Mouse (Mus musculus): ENCODE measurements at regions not wholly inside any gene's neighbourhood (a gene's known extent, or its start where the extent isn't known, plus 50 kb on each side); places are given as distances from the start of the nearest gene placed in this dataset.
"Not testable (repeated sequence)": the region's sequence is repeated elsewhere in the genome, so short reads cannot be mapped to it uniquely, and the experiment has no call there.

- TF ChIP-seq CTCF (IDR thresholded peaks at IDR 0.05; ENCODE audit: control insufficient read depth, insufficient read depth, insufficient replicate concordance, low read depth, low read length) (no peak), POLR2A (IDR thresholded peaks at IDR 0.05; ENCODE audit: control insufficient read depth, low read depth, low read length) (no peak)
- Histone ChIP-seq H3K36me3 (ENCODE audit: control insufficient read depth, insufficient read depth, low read length) (no peaks in the 10 kb centered on the region), H3K27ac (ENCODE audit: control insufficient read depth, insufficient read depth, low read depth, low read length) (no peak overlapping the region), H3K27me3 (ENCODE audit: control insufficient read depth, insufficient read depth, low read length) (no peaks in the 10 kb centered on the region), H3K4me3 (ENCODE audit: control insufficient read depth, low read depth, low read length) (no peak overlapping the region), H3K4me1 (ENCODE audit: control insufficient read depth, insufficient read depth, low read length) (peaks cover 8% of the 10 kb centered on the region)
These were observed 197.4 kb downstream of the Prex1 start for GRCm38 (mm10) chr2:166516261-166516660.

- H3K4me1 ChIP-seq (ENCODE audit: control insufficient read depth, insufficient read depth, low read length) = peaks cover 9% of the 10 kb centered on the region
- no peaks in the 10 kb centered on the region for H3K27me3 ChIP-seq (ENCODE audit: control insufficient read depth, insufficient read depth, low read length)
- H3K27ac ChIP-seq (ENCODE audit: control insufficient read depth, insufficient read depth, low read depth, low read length) = no peak overlapping the region
- no peak for TF ChIP-seq POLR2A (IDR thresholded peaks at IDR 0.05; ENCODE audit: control insufficient read depth, low read depth, low read length)
- no peak for TF ChIP-seq CTCF (IDR thresholded peaks at IDR 0.05; ENCODE audit: control insufficient read depth, insufficient read depth, insufficient replicate concordance, low read depth, low read length)
- no peaks in the 10 kb centered on the region for H3K36me3 ChIP-seq (ENCODE audit: control insufficient read depth, insufficient read depth, low read length)
- no peak overlapping the region for H3K4me3 ChIP-seq (ENCODE audit: control insufficient read depth, low read depth, low read length)
These were observed 199.0 kb downstream of the Prex1 start for GRCm38 (mm10) chr2:166514664-166515063.

- Histone ChIP-seq H3K36me3 (ENCODE audit: control insufficient read depth, insufficient read depth, low read length) (no peaks in the 10 kb centered on the region), H3K4me3 (ENCODE audit: control insufficient read depth, low read depth, low read length) (peak overlapping the region; percentile 30; the same call in 1 of the 2 replicates), H3K4me1 (ENCODE audit: control insufficient read depth, insufficient read depth, low read length) (peaks cover 13% of the 10 kb centered on the region), H3K27ac (ENCODE audit: control insufficient read depth, insufficient read depth, low read depth, low read length) (no peak overlapping the region), H3K27me3 (ENCODE audit: control insufficient read depth, insufficient read depth, low read length) (no peaks in the 10 kb centered on the region)
- TF ChIP-seq POLR2A (IDR thresholded peaks at IDR 0.05; ENCODE audit: control insufficient read depth, low read depth, low read length) (no peak), CTCF (IDR thresholded peaks at IDR 0.05; ENCODE audit: control insufficient read depth, insufficient read depth, insufficient replicate concordance, low read depth, low read length) (peak; percentile 92)
These were observed 201.1 kb downstream of the Prex1 start for GRCm38 (mm10) chr2:166512488-166512887.

DNA sequence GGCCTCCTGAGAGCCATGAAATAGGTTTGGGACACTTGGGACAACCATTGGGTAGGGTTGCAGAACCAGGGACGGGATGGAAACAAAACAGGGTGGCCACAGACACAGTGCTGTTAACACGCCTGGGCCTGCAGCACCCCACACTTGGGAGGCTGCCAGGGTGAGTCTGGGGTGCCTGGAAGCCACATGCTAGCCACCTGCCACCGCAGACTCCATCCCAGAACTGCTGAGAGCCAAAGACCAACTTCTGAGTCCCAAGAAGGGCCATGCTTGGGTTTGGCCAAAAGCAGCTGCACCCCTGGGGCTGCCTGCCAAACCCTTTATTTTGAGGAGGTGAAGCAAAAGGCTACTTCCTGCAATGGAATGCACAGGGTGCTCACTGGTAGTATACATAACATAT, 202.2 kb downstream of the Prex1 start:
- H3K27ac ChIP-seq (ENCODE audit: control insufficient read depth, insufficient read depth, low read depth, low read length); H3K27me3 ChIP-seq (ENCODE audit: control insufficient read depth, insufficient read depth, low read length); H3K4me3 ChIP-seq (ENCODE audit: control insufficient read depth, low read depth, low read length); H3K36me3 ChIP-seq (ENCODE audit: control insufficient read depth, insufficient read depth, low read length): not testable (repeated sequence)
- H3K4me1 ChIP-seq (ENCODE audit: control insufficient read depth, insufficient read depth, low read length) = peaks cover 13% of the 10 kb centered on the region

DNA sequence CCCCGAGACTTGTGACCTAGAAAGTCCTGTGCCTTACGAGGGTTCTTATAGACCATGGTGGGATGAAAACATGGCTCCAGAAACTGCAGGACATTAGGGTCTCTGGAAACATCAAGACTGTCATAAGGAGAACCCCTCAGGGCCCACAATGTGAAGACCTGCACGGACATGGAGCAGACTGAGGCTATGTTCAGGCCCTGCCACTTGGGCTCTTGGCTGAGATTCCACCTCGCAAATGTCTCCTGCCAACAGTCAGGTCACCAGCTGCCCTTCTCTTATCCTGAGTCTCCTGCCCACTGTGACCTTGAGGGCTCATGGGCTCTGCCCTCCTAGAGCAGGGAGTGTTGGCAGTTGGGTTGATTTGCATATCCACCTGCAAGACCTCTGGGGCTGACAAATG, 202.9 kb downstream of the Prex1 start:
- Histone ChIP-seq H3K4me1 (ENCODE audit: control insufficient read depth, insufficient read depth, low read length) (peaks cover 13% of the 10 kb centered on the region), H3K27me3 (ENCODE audit: control insufficient read depth, insufficient read depth, low read length) (no peaks in the 10 kb centered on the region), H3K36me3 (ENCODE audit: control insufficient read depth, insufficient read depth, low read length) (no peaks in the 10 kb centered on the region), H3K27ac (ENCODE audit: control insufficient read depth, insufficient read depth, low read depth, low read length) (no peak overlapping the region), H3K4me3 (ENCODE audit: control insufficient read depth, low read depth, low read length) (no peak overlapping the region)
- no peak for TF ChIP-seq CTCF (IDR thresholded peaks at IDR 0.05; ENCODE audit: control insufficient read depth, insufficient read depth, insufficient replicate concordance, low read depth, low read length)
- no peak for TF ChIP-seq POLR2A (IDR thresholded peaks at IDR 0.05; ENCODE audit: control insufficient read depth, low read depth, low read length)

DNA sequence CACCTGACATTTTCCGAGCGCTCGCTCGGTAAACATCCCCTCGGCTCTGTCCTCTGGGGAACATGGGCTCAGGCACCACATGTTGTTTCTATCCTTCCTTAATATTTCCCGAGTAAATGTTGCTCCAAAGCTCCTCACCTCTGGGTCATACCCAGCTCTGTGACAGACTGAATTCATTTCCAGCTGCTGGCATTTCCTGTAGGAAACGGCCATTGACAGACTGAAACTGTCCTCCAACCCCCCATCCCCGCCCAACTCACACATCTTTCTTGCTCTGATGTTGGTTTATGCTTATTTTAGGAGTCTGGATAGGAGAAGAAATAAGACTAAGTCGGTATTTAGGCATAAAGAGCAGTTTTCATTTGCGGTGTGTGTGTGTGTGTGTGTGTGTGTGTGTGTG, 204.0 kb downstream of the Prex1 start:
- TF ChIP-seq CTCF (IDR thresholded peaks at IDR 0.05; ENCODE audit: control insufficient read depth, insufficient read depth, insufficient replicate concordance, low read depth, low read length) = no peak
- no peak for TF ChIP-seq POLR2A (IDR thresholded peaks at IDR 0.05; ENCODE audit: control insufficient read depth, low read depth, low read length)
- Histone ChIP-seq H3K4me1 (ENCODE audit: control insufficient read depth, insufficient read depth, low read length) (peaks cover 13% of the 10 kb centered on the region), H3K4me3 (ENCODE audit: control insufficient read depth, low read depth, low read length) (peak overlapping the region; percentile 59), H3K36me3 (ENCODE audit: control insufficient read depth, insufficient read depth, low read length) (no peaks in the 10 kb centered on the region), H3K27me3 (ENCODE audit: control insufficient read depth, insufficient read depth, low read length) (no peaks in the 10 kb centered on the region), H3K27ac (ENCODE audit: control insufficient read depth, insufficient read depth, low read depth, low read length) (no peak overlapping the region)

- H3K27ac ChIP-seq (ENCODE audit: control insufficient read depth, insufficient read depth, low read depth, low read length) = no peak overlapping the region
- no peaks in the 10 kb centered on the region for H3K27me3 ChIP-seq (ENCODE audit: control insufficient read depth, insufficient read depth, low read length)
- H3K36me3 ChIP-seq (ENCODE audit: control insufficient read depth, insufficient read depth, low read length) = no peaks in the 10 kb centered on the region
- H3K4me1 ChIP-seq (ENCODE audit: control insufficient read depth, insufficient read depth, low read length) = peaks cover 13% of the 10 kb centered on the region
- TF ChIP-seq POLR2A (IDR thresholded peaks at IDR 0.05; ENCODE audit: control insufficient read depth, low read depth, low read length) (no peak), CTCF (IDR thresholded peaks at IDR 0.05; ENCODE audit: control insufficient read depth, insufficient read depth, insufficient replicate concordance, low read depth, low read length) (no peak)
- peak overlapping the region; percentile 59 for H3K4me3 ChIP-seq (ENCODE audit: control insufficient read depth, low read depth, low read length)
These were observed 204.8 kb downstream of the Prex1 start for GRCm38 (mm10) chr2:166508656-166509420.
